Mouse (Mus musculus): ENCODE data around the gene Minos1. TPM values are rescaled to one million over a fixed set of nuclear protein-coding genes. Genes with fewer than 3 reads are reported as not detected.
A peak's percentile ranks its signal among the peaks of the same experiment; 100 is the strongest.

The Minos1 gene
- polyA plus RNA-seq, 1 experiment from 2014 or later, result 474 TPM

DNA sequence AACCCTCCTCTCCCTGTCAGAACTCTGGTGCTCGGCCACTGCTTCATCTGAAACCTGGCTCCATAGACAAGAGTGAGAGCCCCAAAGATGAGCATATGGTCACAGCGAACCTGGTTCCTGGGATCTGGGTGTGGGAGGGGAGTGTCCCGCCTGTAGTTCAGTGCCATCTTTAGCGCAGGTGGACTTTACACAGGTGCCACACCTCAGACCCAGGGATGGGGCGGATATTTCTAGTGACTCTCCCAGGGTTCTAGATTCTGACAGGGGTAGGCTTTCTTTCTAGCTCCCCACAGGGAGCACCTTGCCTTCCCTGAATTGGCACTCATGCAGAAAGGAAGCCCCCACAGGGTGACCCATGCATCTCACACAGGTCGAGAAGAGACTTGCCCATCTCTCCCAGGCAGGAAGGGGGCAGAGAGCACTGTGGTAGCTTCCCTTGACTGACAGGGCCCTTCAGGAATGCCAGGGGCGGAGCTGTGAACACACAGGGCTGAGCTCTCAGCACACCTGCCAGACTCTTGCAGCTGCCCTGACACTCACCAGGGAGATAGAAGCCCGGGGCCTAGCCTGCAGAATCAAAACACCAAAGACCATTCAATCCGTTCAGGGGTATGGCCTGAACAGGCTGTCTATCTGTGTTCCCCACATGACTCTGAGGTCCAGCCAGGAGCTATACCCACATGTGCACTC is 41.8 kb downstream of the Minos1 start:
- Histone ChIP-seq H3K36me3 (ENCODE audit: insufficient read depth, low read length) (no peaks in the 10 kb centered on the region), H3K4me3 (ENCODE audit: low read depth, low read length) (no peak overlapping the region), H3K4me1 (ENCODE audit: insufficient read depth, low read depth, low read length) (peaks cover 4% of the 10 kb centered on the region; the same call in 1 of the 2 replicates), H3K9ac (replicated peaks; ENCODE audit: low read depth) (no peak overlapping the region), H3K27ac (ENCODE audit: low read length) (no peak overlapping the region), H3K4me2 (replicated peaks; ENCODE audit: low read depth, low read length) (no peak overlapping the region), H3K9me3 (ENCODE audit: low read length) (no peaks in the 10 kb centered on the region), H3K27me3 (replicated peaks; ENCODE audit: insufficient read depth, low read length) (no peaks in the 10 kb centered on the region)
- TF ChIP-seq CTCF (IDR thresholded peaks at IDR 0.05) (no peak), EP300 (IDR thresholded peaks at IDR 0.05) (no peak)
- 54% methylated on average over 9 of the region's 9 CpGs for WGBS
- DNase-seq (ENCODE audit: low spot score), result no peak
- no peak for ATAC-seq

DNA sequence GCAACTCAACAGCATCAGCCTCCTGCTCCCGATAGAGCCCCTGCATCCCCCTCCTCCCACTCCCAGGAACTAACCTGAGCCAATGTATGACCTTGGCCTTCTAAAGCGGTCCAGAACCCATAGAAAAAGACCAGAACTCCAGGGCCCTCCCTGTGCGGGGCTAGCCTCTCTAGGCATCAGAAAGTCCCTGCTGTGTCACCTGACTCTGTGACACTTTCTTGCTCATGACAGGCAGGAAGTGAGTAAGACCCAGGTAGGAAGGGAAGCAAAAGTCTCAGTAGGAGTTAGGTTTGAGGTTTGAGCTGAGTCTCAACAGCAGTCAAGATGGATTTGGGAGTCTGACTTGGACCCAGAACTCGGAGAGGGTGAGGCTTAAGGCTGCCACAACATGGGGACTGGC is 43.9 kb downstream of the Minos1 start:
- H3K36me3 ChIP-seq (ENCODE audit: insufficient read depth, low read length), result no peaks in the 10 kb centered on the region
- H3K4me2 ChIP-seq (replicated peaks; ENCODE audit: low read depth, low read length), result no peak overlapping the region
- 77% methylated on average over 4 of the region's 4 CpGs for WGBS
- H3K27ac ChIP-seq (ENCODE audit: low read length), result no peak overlapping the region
- TF ChIP-seq EP300 (IDR thresholded peaks at IDR 0.05) (no peak), CTCF (IDR thresholded peaks at IDR 0.05) (no peak)
- no peak overlapping the region for H3K9ac ChIP-seq (replicated peaks; ENCODE audit: low read depth)
- H3K4me3 ChIP-seq (ENCODE audit: low read depth, low read length), result no peak overlapping the region
- ATAC-seq (no peak), DNase-seq (ENCODE audit: low spot score) (no peak)
- H3K4me1 ChIP-seq (ENCODE audit: insufficient read depth, low read depth, low read length), result peaks cover 4% of the 10 kb centered on the region; the same call in 1 of the 2 replicates
- no peaks in the 10 kb centered on the region for H3K9me3 ChIP-seq (ENCODE audit: low read length)
- H3K27me3 ChIP-seq (replicated peaks; ENCODE audit: insufficient read depth, low read length), result no peaks in the 10 kb centered on the region

DNA sequence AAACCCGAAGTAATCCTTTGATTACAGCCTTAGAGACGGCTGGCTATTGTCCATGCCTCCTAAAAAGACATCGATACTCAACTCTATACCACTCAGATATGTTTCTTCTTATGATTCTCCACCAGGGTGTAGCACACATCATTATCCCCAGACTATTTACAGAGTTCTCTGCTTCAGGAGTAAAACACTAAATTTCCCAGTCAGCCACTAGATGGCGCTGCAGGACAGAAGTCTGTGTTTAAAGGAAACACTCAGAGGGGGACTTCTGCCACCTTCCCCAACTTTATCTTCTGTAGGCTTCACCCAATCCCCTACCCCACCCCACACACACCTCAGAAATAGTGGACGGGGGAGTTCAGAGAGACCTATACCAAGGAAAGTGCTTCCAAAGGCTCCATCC is 44.9 kb downstream of the Minos1 start:
- TF ChIP-seq CTCF (IDR thresholded peaks at IDR 0.05), result peak; percentile 87
- no peak for TF ChIP-seq EP300 (IDR thresholded peaks at IDR 0.05)
- no peak overlapping the region for H3K27ac ChIP-seq (ENCODE audit: low read length)
- H3K9me3 ChIP-seq (ENCODE audit: low read length), result no peaks in the 10 kb centered on the region
- H3K4me2 ChIP-seq (replicated peaks; ENCODE audit: low read depth, low read length), result no peak overlapping the region
- H3K4me1 ChIP-seq (ENCODE audit: insufficient read depth, low read depth, low read length), result no peaks in the 10 kb centered on the region; the same call in 1 of the 2 replicates
- no peak overlapping the region for H3K4me3 ChIP-seq (ENCODE audit: low read depth, low read length)
- WGBS, result 15% methylated on average over 5 of the region's 5 CpGs
- DNase-seq (ENCODE audit: low spot score) (peak; percentile 91), ATAC-seq (peak; percentile 16; the same call in 1 of the 2 replicates)
- H3K9ac ChIP-seq (replicated peaks; ENCODE audit: low read depth), result no peak overlapping the region
- H3K36me3 ChIP-seq (ENCODE audit: insufficient read depth, low read length), result no peaks in the 10 kb centered on the region
- no peaks in the 10 kb centered on the region for H3K27me3 ChIP-seq (replicated peaks; ENCODE audit: insufficient read depth, low read length)

DNA sequence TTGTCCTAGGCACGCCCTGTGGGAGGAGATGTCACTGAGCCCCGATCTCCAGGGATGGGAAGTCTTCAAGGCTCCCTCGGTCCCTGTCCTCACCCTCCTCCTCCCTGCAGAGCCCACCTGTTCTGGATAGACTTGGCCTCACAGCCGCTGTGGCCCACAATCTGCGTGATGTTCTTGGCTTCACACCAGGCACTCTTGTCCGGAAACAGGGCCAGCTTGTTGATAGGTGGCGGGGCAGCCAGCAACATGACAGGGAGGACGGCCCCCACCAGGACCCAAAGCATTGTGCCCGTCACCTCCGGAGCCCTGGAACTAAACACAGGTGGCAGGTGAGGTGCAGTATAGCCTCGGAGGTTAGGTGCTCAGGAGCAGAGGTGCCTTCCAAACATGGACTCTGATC is 45.6 kb downstream of the Minos1 start:
- 70% methylated on average over 11 of the region's 11 CpGs for WGBS
- ATAC-seq, result no peak

DNA sequence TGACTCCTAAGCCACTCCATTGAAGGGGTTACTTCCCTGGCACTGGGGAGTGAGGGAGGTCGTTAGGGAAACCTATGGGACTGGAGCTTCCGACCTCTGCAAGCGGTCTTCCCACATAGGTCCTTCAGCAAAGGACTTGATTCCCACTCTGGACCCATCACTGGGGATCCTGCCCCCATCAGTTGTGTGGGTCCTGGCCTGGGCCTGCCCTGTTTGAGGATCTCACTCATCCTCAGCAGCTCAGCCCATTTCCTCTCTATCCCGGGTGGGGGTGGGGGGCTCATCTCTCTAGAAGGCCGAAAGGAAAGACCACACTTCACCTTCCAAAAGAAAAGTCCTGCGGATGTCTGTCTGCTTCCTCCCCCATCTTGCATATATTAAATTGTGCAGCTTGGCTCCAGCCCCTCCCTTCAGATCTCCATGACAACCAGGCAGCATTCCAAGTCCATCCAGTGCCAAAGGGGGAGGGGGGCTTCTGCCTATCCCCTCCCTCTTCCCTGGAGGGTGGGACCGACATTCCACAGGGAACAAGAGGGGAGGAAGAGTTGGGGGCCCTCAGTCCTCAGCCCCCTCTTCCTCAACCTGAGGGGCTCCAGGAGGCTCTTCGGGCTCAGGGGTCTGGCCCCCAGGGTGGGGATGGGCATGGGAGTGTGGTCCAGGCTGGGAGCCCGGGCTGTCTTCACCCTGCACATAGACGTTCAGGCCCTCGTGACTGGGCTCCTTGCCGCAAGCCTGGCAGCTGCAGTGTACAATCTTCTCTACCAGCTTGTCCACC is 47.9 kb downstream of the Minos1 start:
- 16% methylated on average over 12 of the region's 12 CpGs for WGBS
- peak; percentile 20; the same call in 1 of the 2 replicates for ATAC-seq
- TF ChIP-seq EP300 (IDR thresholded peaks at IDR 0.05) (no peak), CTCF (IDR thresholded peaks at IDR 0.05) (no peak)
- no peak for DNase-seq (ENCODE audit: low spot score)
- H3K9ac ChIP-seq (replicated peaks; ENCODE audit: low read depth), result no peak overlapping the region
- no peak overlapping the region for H3K4me3 ChIP-seq (ENCODE audit: low read depth, low read length)
- no peaks in the 10 kb centered on the region for H3K4me1 ChIP-seq (ENCODE audit: insufficient read depth, low read depth, low read length)
- no peak overlapping the region for H3K4me2 ChIP-seq (replicated peaks; ENCODE audit: low read depth, low read length)
- no peaks in the 10 kb centered on the region for H3K9me3 ChIP-seq (ENCODE audit: low read length)
- H3K27ac ChIP-seq (ENCODE audit: low read length), result no peak overlapping the region
- H3K36me3 ChIP-seq (ENCODE audit: insufficient read depth, low read length), result no peaks in the 10 kb centered on the region
- no peaks in the 10 kb centered on the region for H3K27me3 ChIP-seq (replicated peaks; ENCODE audit: insufficient read depth, low read length)

More for the DNA sequence above, 45.6 kb downstream of the Minos1 start:
- Histone ChIP-seq H3K4me1 (ENCODE audit: insufficient read depth, low read depth, low read length) (no peaks in the 10 kb centered on the region), H3K9me3 (ENCODE audit: low read length) (no peaks in the 10 kb centered on the region), H3K27ac (ENCODE audit: low read length) (no peak overlapping the region), H3K4me3 (ENCODE audit: low read depth, low read length) (no peak overlapping the region), H3K27me3 (replicated peaks; ENCODE audit: insufficient read depth, low read length) (no peaks in the 10 kb centered on the region), H3K9ac (replicated peaks; ENCODE audit: low read depth) (no peak overlapping the region), H3K4me2 (replicated peaks; ENCODE audit: low read depth, low read length) (no peak overlapping the region), H3K36me3 (ENCODE audit: insufficient read depth, low read length) (no peaks in the 10 kb centered on the region)
- DNase-seq (ENCODE audit: low spot score), result no peak
- TF ChIP-seq CTCF (IDR thresholded peaks at IDR 0.05) (no peak), EP300 (IDR thresholded peaks at IDR 0.05) (no peak)

DNA sequence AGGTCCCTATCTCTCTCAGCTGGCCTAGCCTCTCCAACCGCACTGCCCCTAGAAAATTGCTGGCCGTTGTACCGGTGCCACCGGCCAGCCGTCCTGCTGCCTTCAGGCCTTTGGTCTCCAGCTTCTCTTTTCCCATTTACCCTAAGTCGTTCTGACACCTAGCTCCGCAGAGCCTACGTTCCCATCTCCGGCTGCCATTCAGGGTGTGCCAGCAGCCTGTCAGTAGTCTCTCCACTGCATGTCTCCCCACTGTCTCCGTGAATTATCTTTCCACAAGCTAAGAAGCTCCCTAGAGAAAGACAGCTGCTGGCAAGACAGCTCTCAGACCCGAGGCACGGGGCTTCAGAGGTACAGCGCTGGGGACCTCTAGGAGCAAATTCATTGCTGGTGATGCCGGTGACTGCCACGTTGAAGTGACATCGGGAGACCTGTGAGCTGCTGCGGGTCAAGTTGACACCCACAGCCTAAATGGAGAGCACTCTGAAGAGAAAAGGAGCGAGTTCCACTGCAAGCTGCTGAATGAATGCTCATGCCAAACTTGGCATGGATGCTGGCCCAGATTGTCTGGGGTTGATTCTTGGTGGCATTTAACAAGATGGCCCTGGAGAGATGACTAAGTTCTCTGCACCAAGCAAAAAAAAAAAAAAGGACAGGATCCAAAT is 49.5 kb downstream of the Minos1 start:
- ATAC-seq (no peak), DNase-seq (ENCODE audit: low spot score) (no peak)
- no peak overlapping the region for H3K9ac ChIP-seq (replicated peaks; ENCODE audit: low read depth)
- no peak overlapping the region for H3K4me3 ChIP-seq (ENCODE audit: low read depth, low read length)
- no peaks in the 10 kb centered on the region for H3K4me1 ChIP-seq (ENCODE audit: insufficient read depth, low read depth, low read length)
- no peaks in the 10 kb centered on the region for H3K36me3 ChIP-seq (ENCODE audit: insufficient read depth, low read length)
- no peaks in the 10 kb centered on the region for H3K27me3 ChIP-seq (replicated peaks; ENCODE audit: insufficient read depth, low read length)
- no peaks in the 10 kb centered on the region for H3K9me3 ChIP-seq (ENCODE audit: low read length)
- H3K27ac ChIP-seq (ENCODE audit: low read length), result no peak overlapping the region
- TF ChIP-seq EP300 (IDR thresholded peaks at IDR 0.05), result no peak
- TF ChIP-seq CTCF (IDR thresholded peaks at IDR 0.05), result no peak
- no peak overlapping the region for H3K4me2 ChIP-seq (replicated peaks; ENCODE audit: low read depth, low read length)
- WGBS, result 65% methylated on average over 18 of the region's 18 CpGs
